Mouse (Mus musculus) lung, postnatal 0 days (tissue): Measurements from ENCODE around the gene Prkcb.

ENCODE experiments used
- CTCF ChIP-seq: IDR thresholded peaks from 2 replicates; pipeline ENCODE4 v1.5.1; 2016; ENCODE audit warnings: antibody characterized with exemption, mild to moderate bottlenecking
- EP300 ChIP-seq: IDR thresholded peaks from 2 replicates; pipeline ENCODE4 v1.6.1; 2016; ENCODE audit warnings: antibody characterized with exemption, mild to moderate bottlenecking, control low read depth

- TF ChIP-seq CTCF: no peak
- TF ChIP-seq EP300: no peak
Measured at GRCm38 (mm10) chr7:122558085-122558811, 269.7 kb downstream of the Prkcb start.
